In genomic region chr7:45434203-45435015, GRCm38 (mm10) we compare ENCODE assay signal across 8 mouse cellular contexts. TPM values are rescaled to one million over a fixed set of nuclear protein-coding genes. Genes with fewer than 3 reads are reported as not detected.
DNase-seq lines count a peak whose midpoint lies in the region; ATAC-seq lines count a peak whose summit lies in the region.

Gys1 (plus strand) TSS chr7:45434844.

- H3K9ac ChIP-seq in hindbrain, embryonic 14.5 days = peak within 1 kb of the TSS; percentile 78

- peak within 1 kb of the TSS; percentile 85 for H3K27ac ChIP-seq in hindbrain, embryonic 14.5 days

- peak within 1 kb of the TSS; percentile 75 for H3K4me3 ChIP-seq in hindbrain, embryonic 14.5 days (replicated peaks; ENCODE audit: low read length)

- peak; percentile 100 for DNase-seq in R1 (ENCODE audit: low read depth, low spot score)
- DNase-seq in cerebellum, postnatal 25 days = peak; percentile 100
- DNase-seq in frontal cortex, postnatal 25 days (ENCODE audit: low spot score in 2 of 2) = peak; percentile 100
- DNase-seq in hindbrain, embryonic 14.5 days (ENCODE audit: low spot score) = peak; percentile 100
- peak; percentile 100 for DNase-seq in layer of hippocampus, postnatal 36 days
- DNase-seq in lung, postnatal 36 days = peak; percentile 100
- peak; percentile 100 for DNase-seq in retina, postnatal 1 day
- peak; percentile 99 to 100 for DNase-seq in urinary bladder, adult 18-20 months (ENCODE audit: low spot score in 2 of 2)

- H3K9me3 ChIP-seq in hindbrain, embryonic 14.5 days (ENCODE audit: control insufficient read depth, low read length) = no peaks in the 10 kb centered on the region

- under 1% methylated on average over 45 of the region's 45 CpGs for WGBS in hindbrain, embryonic 14.5 days

- no peaks in the 10 kb centered on the region for H3K27me3 ChIP-seq in hindbrain, embryonic 14.5 days (ENCODE audit: control insufficient read depth, insufficient read depth, low read length)

- peaks cover 33% of the 10 kb centered on the region for H3K4me1 ChIP-seq in hindbrain, embryonic 14.5 days (replicated peaks; ENCODE audit: control insufficient read depth, insufficient read depth, low read length)

- H3K36me3 ChIP-seq in hindbrain, embryonic 14.5 days (replicated peaks; ENCODE audit: control insufficient read depth, insufficient read depth) = peaks cover 27% of the 10 kb centered on the region

- peak within 1 kb of the TSS; percentile 93 for H3K4me2 ChIP-seq in hindbrain, embryonic 14.5 days (replicated peaks)

- peak; percentile 97 for ATAC-seq in hindbrain, embryonic 14.5 days (ENCODE audit: low FRiP score)

RNA-seq across cellular contexts. Expression of gene Gys1, which starts in this region (rescaled TPM):
- 17.8 and 21.6 TPM in 2 replicates for polyA plus RNA-seq in hindbrain, embryonic 14.5 days (2014; fragmentation: Nextera tagmentation; extraction: Ambion mirVana)
- 10 to 100 TPM; 14.5 to 18.6 TPM for total RNA-seq in layer of hippocampus, postnatal 36 days (2021)

Comparison
In these comparisons a context has a peak if more than half of its experiments do, and no peak if none do; other contexts are left out.
1. Peak in every context shown above with its lines: DNase-seq, ATAC-seq, H3K4me3 ChIP-seq and H3K27ac ChIP-seq.